Mouse (Mus musculus): ENCODE measurements at regions not wholly inside any gene's neighbourhood (a gene's known extent, or its start where the extent isn't known, plus 50 kb on each side); places are given as distances from the start of the nearest gene placed in this dataset.

- DNase-seq (ENCODE audit: low spot score in 2 of 2) = no peak
Measured at GRCm38 (mm10) chr5:126023906-126024305, 492.3 kb downstream of the Tmem132b start.

GRCm38 (mm10) chr5:126034846-126035245 is 503.3 kb downstream of the Tmem132b start:
- no peak for DNase-seq (ENCODE audit: low spot score in 2 of 2)

GRCm38 (mm10) chr5:126036686-126037085 is 505.1 kb downstream of the Tmem132b start:
- DNase-seq (ENCODE audit: low spot score in 2 of 2) = no peak

- no peak for DNase-seq (ENCODE audit: low spot score in 2 of 2)
Measured at GRCm38 (mm10) chr5:126045761-126046160, 514.2 kb downstream of the Tmem132b start.

GRCm38 (mm10) chr5:126063644-126064043 is 532.1 kb downstream of the Tmem132b start:
- no peak for DNase-seq (ENCODE audit: low spot score in 2 of 2)

- no peak for DNase-seq (ENCODE audit: low spot score in 2 of 2)
Measured at GRCm38 (mm10) chr5:126079281-126079838, 547.8 kb downstream of the Tmem132b start.

GRCm38 (mm10) chr5:126088251-126088914 is 556.8 kb downstream of the Tmem132b start:
- DNase-seq (ENCODE audit: low spot score in 2 of 2) = no peak

- DNase-seq (ENCODE audit: low spot score in 2 of 2) = no peak
Measured at GRCm38 (mm10) chr5:126093196-126093595, 561.6 kb downstream of the Tmem132b start.

GRCm38 (mm10) chr5:126096616-126097261 is 565.2 kb downstream of the Tmem132b start:
- DNase-seq (ENCODE audit: low spot score in 2 of 2) = no peak

GRCm38 (mm10) chr5:126097262-126097628 is 565.7 kb downstream of the Tmem132b start:
- DNase-seq (ENCODE audit: low spot score in 2 of 2) = no peak

GRCm38 (mm10) chr5:126098433-126098832 is 566.9 kb downstream of the Tmem132b start:
- DNase-seq (ENCODE audit: low spot score in 2 of 2) = no peak

GRCm38 (mm10) chr5:126099931-126100330 is 568.4 kb downstream of the Tmem132b start:
- DNase-seq (ENCODE audit: low spot score in 2 of 2) = no peak

- DNase-seq (ENCODE audit: low spot score in 2 of 2) = no peak
Measured at GRCm38 (mm10) chr5:126104464-126104863, 572.9 kb downstream of the Tmem132b start.

GRCm38 (mm10) chr5:126104883-126105282 is 573.3 kb downstream of the Tmem132b start:
- no peak for DNase-seq (ENCODE audit: low spot score in 2 of 2)

- DNase-seq (ENCODE audit: low spot score in 2 of 2) = no peak
Measured at GRCm38 (mm10) chr5:126105446-126105845, 573.9 kb downstream of the Tmem132b start.

- no peak for DNase-seq (ENCODE audit: low spot score in 2 of 2)
Measured at GRCm38 (mm10) chr5:126107020-126107419, 575.4 kb downstream of the Tmem132b start.

- no peak for DNase-seq (ENCODE audit: low spot score in 2 of 2)
Measured at GRCm38 (mm10) chr5:126108837-126109236, 577.3 kb downstream of the Tmem132b start.

GRCm38 (mm10) chr5:126117291-126117690 is 585.7 kb downstream of the Tmem132b start:
- DNase-seq (ENCODE audit: low spot score in 2 of 2) = no peak

GRCm38 (mm10) chr5:126117906-126118521 is 586.4 kb downstream of the Tmem132b start:
- no peak for DNase-seq (ENCODE audit: low spot score in 2 of 2)

GRCm38 (mm10) chr5:126118731-126119130 is 587.2 kb downstream of the Tmem132b start:
- DNase-seq (ENCODE audit: low spot score in 2 of 2) = no peak

GRCm38 (mm10) chr5:126123216-126123615 is 591.6 kb downstream of the Tmem132b start:
- no peak for DNase-seq (ENCODE audit: low spot score in 2 of 2)

GRCm38 (mm10) chr5:126127486-126127885 is 595.9 kb downstream of the Tmem132b start:
- DNase-seq (ENCODE audit: low spot score in 2 of 2) = no peak

- DNase-seq (ENCODE audit: low spot score in 2 of 2) = no peak
Measured at GRCm38 (mm10) chr5:126148908-126149307, 617.3 kb downstream of the Tmem132b start.
